9 mouse cellular contexts compared by ENCODE assay signal in genomic region chr4:137497892-137498722, GRCm38 (mm10). TPM values are rescaled to one million over a fixed set of nuclear protein-coding genes. Genes with fewer than 3 reads are reported as not detected.
DNase-seq lines count a peak whose midpoint lies in the region; ATAC-seq and TF ChIP-seq lines count a peak whose summit lies in the region.
"Had no signal": no experiment of that assay in that cellular context is flagged by ENCODE, and none has a peak within 500 bp of the region (broad histone marks: within the 10 kb centered on the region; RNA-seq: fewer than 3 reads in every experiment).

No protein-coding gene starts in this region.

- H3K27me3 ChIP-seq in embryonic facial prominence, embryonic 13.5 days: no peaks in the 10 kb centered on the region
- no peaks in the 10 kb centered on the region for H3K27me3 ChIP-seq in limb, embryonic 12.5 days
- H3K27me3 ChIP-seq in thymus, adult 2 months (ENCODE audit: control insufficient read depth, insufficient read depth, low read length): no peaks in the 10 kb centered on the region

- H3K27ac ChIP-seq in embryonic facial prominence, embryonic 13.5 days: peak overlapping the region; percentile 77
- H3K27ac ChIP-seq in limb, embryonic 12.5 days: peak overlapping the region; percentile 94
- no peak overlapping the region for H3K27ac ChIP-seq in thymus, adult 2 months (ENCODE audit: control insufficient read depth, insufficient read depth, low read length)

- H3K4me2 ChIP-seq in embryonic facial prominence, embryonic 13.5 days: no peak overlapping the region
- peak overlapping the region; percentile 21; the same call in 1 of the 2 replicates for H3K4me2 ChIP-seq in limb, embryonic 12.5 days

- no peak for TF ChIP-seq POLR2A in thymus, adult 2 months (IDR thresholded peaks at IDR 0.05; ENCODE audit: control insufficient read depth, extremely low read depth, insufficient read depth, low read length, poor library complexity)

- no peak for ATAC-seq in embryonic facial prominence, embryonic 13.5 days (ENCODE audit: insufficient number of reproducible peaks, insufficient read depth, low FRiP score, low TSS enrichment, low read depth)
- no peak for ATAC-seq in limb, embryonic 12.5 days (ENCODE audit: insufficient number of reproducible peaks, insufficient read depth, low FRiP score, low TSS enrichment, low read depth)

- peak; percentile 56 for DNase-seq in gastrocnemius, adult 18-20 months (ENCODE audit: low spot score)
- DNase-seq in gastrocnemius, postnatal 10 days: no peak
- DNase-seq in heart, postnatal 4 days: peak; percentile 66
- DNase-seq in yolk sac, embryonic 10.5 days (ENCODE audit: low spot score): peak; percentile 70
- no peak for DNase-seq in thymus, adult 2 months
- DNase-seq in spleen, adult 18-20 months: no peak

- peak overlapping the region; percentile 36; the same call in 1 of the 2 replicates for H3K9ac ChIP-seq in embryonic facial prominence, embryonic 13.5 days
- H3K9ac ChIP-seq in limb, embryonic 12.5 days (replicated peaks): no peak overlapping the region; the same call in 1 of the 2 replicates

- peaks cover 49% of the 10 kb centered on the region for H3K4me1 ChIP-seq in embryonic facial prominence, embryonic 13.5 days
- H3K4me1 ChIP-seq in limb, embryonic 12.5 days (replicated peaks): peaks cover 58% of the 10 kb centered on the region
- peaks cover 13% of the 10 kb centered on the region for H3K4me1 ChIP-seq in thymus, adult 2 months (replicated peaks; ENCODE audit: control insufficient read depth, insufficient read depth, low read length)

- H3K4me3 ChIP-seq in embryonic facial prominence, embryonic 13.5 days: no peak overlapping the region
- no peak overlapping the region for H3K4me3 ChIP-seq in limb, embryonic 12.5 days (replicated peaks)
- no peak overlapping the region for H3K4me3 ChIP-seq in thymus, adult 2 months (ENCODE audit: control insufficient read depth, insufficient read depth, low read length)

- H3K9me3 ChIP-seq in embryonic facial prominence, embryonic 13.5 days: no peaks in the 10 kb centered on the region
- no peaks in the 10 kb centered on the region for H3K9me3 ChIP-seq in limb, embryonic 12.5 days

- 35% methylated on average over 9 of the region's 9 CpGs for WGBS in embryonic facial prominence, embryonic 13.5 days
- 33% methylated on average over 9 of the region's 9 CpGs for WGBS in limb, embryonic 12.5 days
- WGBS in thymus, adult 2 months: 65% methylated on average over 9 of the region's 9 CpGs

- TF ChIP-seq CTCF in thymus, adult 2 months (IDR thresholded peaks at IDR 0.05; ENCODE audit: borderline replicate concordance, control insufficient read depth, extremely low read depth, insufficient read depth, low read length, poor library complexity): no peak

- peaks cover 24% of the 10 kb centered on the region for H3K36me3 ChIP-seq in embryonic facial prominence, embryonic 13.5 days
- peaks cover 22% of the 10 kb centered on the region for H3K36me3 ChIP-seq in limb, embryonic 12.5 days
- no peaks in the 10 kb centered on the region for H3K36me3 ChIP-seq in thymus, adult 2 months (ENCODE audit: control insufficient read depth, insufficient read depth, low read length)

RNA-seq across cellular contexts. Expression of gene Hspg2, which starts 29.5 kb away (rescaled TPM):
- 10 to 100 TPM; 53.7 to 61.6 TPM for total RNA-seq in gastrocnemius, adult 18-20 months (2021)
- total RNA-seq in gastrocnemius, postnatal 10 days (2021): 100 to 1,000 TPM; 256 to 295 TPM
- 28.2 and 30.0 TPM in 2 replicates for polyA plus RNA-seq in embryonic facial prominence, embryonic 13.5 days (2015; fragmentation: Nextera tagmentation; extraction: Ambion mirVana)
- 100 to 1,000 TPM; 467 to 506 TPM for total RNA-seq in heart, postnatal 4 days (2021)
- polyA plus RNA-seq in limb, embryonic 12.5 days (2016; fragmentation: Nextera tagmentation; extraction: Ambion mirVana): 14.3 and 18.8 TPM in 2 replicates
- 21.6 and 25.6 TPM in 2 replicates for polyA plus RNA-seq in thymus, adult 2 months (2012; rRNA removed)

RNA-seq across cellular contexts. Expression of gene 1700013G24Rik, which starts 45.0 kb away (rescaled TPM):
- total RNA-seq in gastrocnemius, adult 18-20 months (2021): not detected
- not detected for total RNA-seq in gastrocnemius, postnatal 10 days (2021)
- not detected in 2 replicates for polyA plus RNA-seq in embryonic facial prominence, embryonic 13.5 days (2015; fragmentation: Nextera tagmentation; extraction: Ambion mirVana)
- total RNA-seq in heart, postnatal 4 days (2021): not detected
- not detected in 2 replicates for polyA plus RNA-seq in limb, embryonic 12.5 days (2016; fragmentation: Nextera tagmentation; extraction: Ambion mirVana)
- 0.22 TPM in 1 of 2 replicates, not detected in the other for polyA plus RNA-seq in thymus, adult 2 months (2012; rRNA removed)
- total RNA-seq: MEL had no signal

Comparison
In these comparisons a context has a peak if more than half of its experiments do, and no peak if none do; other contexts are left out.
1. DNase-seq: peak in gastrocnemius, adult 18-20 months (single experiment), heart, postnatal 4 days (single experiment) and yolk sac, embryonic 10.5 days (single experiment); none in gastrocnemius, postnatal 10 days (single experiment), thymus, adult 2 months (single experiment) and spleen, adult 18-20 months (0 of 2).
2. RNA of gene Hspg2, which starts 29.5 kb away (total RNA-seq): 467 to 506 TPM in heart, postnatal 4 days and 256 to 295 TPM in gastrocnemius, postnatal 10 days; 53.7 to 61.6 TPM in gastrocnemius, adult 18-20 months; every median in the first group is over 4 times any median in the second.